Mouse (Mus musculus): Measurements from ENCODE around the gene Nkx1-2.

Gene Nkx1-2

DNA sequence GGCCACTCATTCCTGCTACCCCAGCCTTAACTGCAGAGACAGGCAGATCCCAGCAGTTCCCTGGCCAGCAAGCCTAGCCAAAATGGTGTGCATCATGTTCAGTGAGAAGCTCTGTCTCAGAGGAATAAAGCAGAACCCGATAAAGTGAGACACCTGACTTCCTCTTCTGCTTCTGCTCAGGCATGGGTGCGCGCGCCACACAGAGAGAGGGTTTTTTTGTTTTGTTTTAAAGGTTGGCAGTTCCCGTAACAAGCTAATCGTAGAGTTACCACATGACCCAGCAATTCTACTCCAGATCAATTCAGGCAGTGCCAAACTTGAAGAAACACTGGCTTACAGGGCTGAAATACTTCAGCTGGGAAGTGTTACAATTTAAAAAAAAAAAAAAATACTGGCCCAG, 30.6 kb downstream of the Nkx1-2 start:
- CTCF ChIA-PET: no interaction called here

GRCm38 (mm10) chr7:132565831-132566230, 33.6 kb downstream of the Nkx1-2 start:
- CTCF ChIA-PET: no interaction called here

GRCm38 (mm10) chr7:132559138-132559766, 40.2 kb downstream of the Nkx1-2 start:
- CTCF ChIA-PET: no interaction called here

- CTCF ChIA-PET: no interaction called here
Observed at GRCm38 (mm10) chr7:132558141-132558736, 41.2 kb downstream of the Nkx1-2 start.

DNA sequence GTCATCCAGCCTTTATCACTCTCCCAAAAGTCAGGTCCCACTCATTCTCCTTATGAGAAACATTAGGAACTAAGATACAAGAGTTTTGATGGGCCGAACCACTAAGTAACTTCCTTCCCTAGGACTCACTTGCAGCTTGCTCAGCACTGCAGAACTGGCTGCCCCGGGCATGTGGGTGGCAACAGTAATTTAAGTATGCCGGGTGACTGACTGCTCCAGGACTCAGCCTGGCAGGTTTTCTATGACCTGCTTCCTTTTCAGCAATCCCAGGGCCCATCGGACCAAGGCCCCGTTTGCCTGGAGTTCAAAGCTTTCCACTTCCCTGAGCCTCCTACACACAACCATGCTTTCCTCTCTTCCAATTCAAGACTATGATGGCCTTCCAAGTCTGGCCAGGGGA, 42.9 kb downstream of the Nkx1-2 start:
- CTCF ChIA-PET: no interaction called here

- CTCF ChIA-PET: no interaction called here
Observed at GRCm38 (mm10) chr7:132555911-132556310, 43.5 kb downstream of the Nkx1-2 start.

- CTCF ChIA-PET: interaction anchor here (0.7 kb wide), 2 partner anchors 418 to 617 kb away, joined by 3 to 9 read pairs; no protein-coding TSS in a partner anchor
Observed at GRCm38 (mm10) chr7:132554091-132554490, 45.3 kb downstream of the Nkx1-2 start.

GRCm38 (mm10) chr7:132551351-132552126, 47.9 kb downstream of the Nkx1-2 start:
- CTCF ChIA-PET: interaction anchor here (1.2 kb wide), 1 partner anchor 77 kb away, joined by 3 read pairs; no protein-coding TSS in a partner anchor

DNA sequence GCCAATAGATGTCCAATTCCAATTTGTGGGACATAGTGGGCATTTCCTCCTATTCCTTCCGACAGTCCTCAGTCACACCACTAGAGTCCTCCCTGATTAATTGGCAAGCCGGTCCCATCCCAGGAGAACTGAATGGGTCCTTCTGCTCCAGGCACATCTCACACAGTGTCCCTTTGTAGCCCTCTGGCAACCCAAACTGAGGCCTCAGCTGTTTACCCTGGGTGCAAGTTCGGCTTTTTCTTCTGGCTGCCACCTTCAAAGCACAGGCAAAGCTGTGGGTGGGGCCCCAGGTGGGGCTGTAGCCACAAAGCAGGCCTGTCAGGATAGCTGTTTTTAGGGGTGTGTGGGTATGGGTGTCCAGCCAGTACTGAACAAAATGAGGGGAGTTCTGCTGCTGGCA, 52.3 kb downstream of the Nkx1-2 start:
- CTCF ChIA-PET: no interaction called here
